ENCODE assay signal across 16 mouse cellular contexts in the genomic region with DNA sequence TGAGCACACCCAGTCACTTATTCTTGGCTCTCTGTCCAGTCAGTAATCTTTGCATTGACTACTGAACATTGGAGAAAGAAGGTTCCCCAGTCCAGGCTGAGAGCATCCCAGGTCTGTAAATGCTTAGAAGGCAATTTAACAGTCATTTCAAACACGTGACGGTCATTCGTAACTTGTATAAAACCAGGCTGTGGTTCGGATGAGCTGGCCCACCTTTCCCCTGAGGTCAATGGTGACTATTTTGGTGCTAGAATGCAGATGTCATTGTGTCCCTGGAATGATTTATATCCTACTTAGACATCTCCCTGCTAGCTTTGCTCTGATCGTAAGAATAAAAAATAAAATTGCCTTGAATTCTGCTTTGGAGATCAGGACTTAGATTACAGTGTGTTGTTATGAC.
"Had no signal": no experiment of that assay in that cellular context is flagged by ENCODE, and none has a peak within 500 bp of the region (broad histone marks: within the 10 kb centered on the region; RNA-seq: fewer than 3 reads in every experiment).

No protein-coding gene starts in this region.

- H3K27me3 ChIP-seq: neural tube, embryonic 15.5 days; stomach, embryonic 15.5 days had no signal

- H3K4me3 ChIP-seq: neural tube, embryonic 13.5 days; neural tube, embryonic 15.5 days; stomach, embryonic 15.5 days had no signal

- H3K27ac ChIP-seq: neural tube, embryonic 13.5 days; neural tube, embryonic 15.5 days; stomach, embryonic 15.5 days; stomach, postnatal 0 days had no signal

- H3K9me3 ChIP-seq: neural tube, embryonic 13.5 days; neural tube, embryonic 15.5 days; stomach, embryonic 15.5 days had no signal

- H3K9ac ChIP-seq: neural tube, embryonic 13.5 days; neural tube, embryonic 15.5 days; stomach, embryonic 15.5 days had no signal

- H3K36me3 ChIP-seq: neural tube, embryonic 13.5 days; neural tube, embryonic 15.5 days; stomach, embryonic 15.5 days had no signal

- DNase-seq: retina, postnatal 1 day; right cerebral cortex, adult 18-20 months; right cerebral cortex, postnatal 14 days; right cerebral cortex, postnatal 25 days; right cerebral cortex, postnatal 4 days; spleen, adult 18-20 months; thymus, adult 18-20 months; thymus, adult 2 months; thymus, postnatal 14 days; thymus, postnatal 25 days; thymus, postnatal 36 days; thymus, postnatal 4 days had no signal

- H3K4me2 ChIP-seq: neural tube, embryonic 13.5 days; neural tube, embryonic 15.5 days; stomach, embryonic 15.5 days had no signal
